Mouse (Mus musculus): ENCODE data around the gene Vmn2r109. TPM values are rescaled to one million over a fixed set of nuclear protein-coding genes. Genes with fewer than 3 reads are reported as not detected.
"Not testable (repeated sequence)": the region's sequence is repeated elsewhere in the genome, so short reads cannot be mapped to it uniquely, and the experiment has no call there.

Gene Vmn2r109
- total RNA-seq (2021) = not detected
- long read RNA-seq, experiment 1 = 0 reads
- long read RNA-seq, experiment 2 = 0 reads

DNA sequence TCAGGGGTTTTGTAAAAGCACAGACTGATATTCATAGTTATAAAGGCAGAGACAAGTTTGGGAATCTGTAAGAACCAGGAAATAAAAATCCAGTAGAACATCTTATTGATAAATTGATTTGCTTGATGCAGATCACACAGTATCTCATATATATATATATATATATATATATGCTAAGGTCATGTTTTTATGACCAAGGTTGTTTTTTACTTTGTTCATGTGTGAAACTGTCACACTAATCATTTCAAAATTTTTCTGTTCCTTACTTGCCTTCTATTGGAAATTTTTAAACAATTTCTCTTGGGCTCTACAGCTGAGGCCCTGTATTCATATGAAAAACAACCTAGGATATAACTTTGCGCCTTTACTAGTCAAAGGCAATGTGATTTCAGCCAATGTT is at the start of gene Vmn2r109:
Vmn2r109 (minus strand) TSS at position 101 of the 400 bp plus-strand sequence.
- no peak for DNase-seq

DNA sequence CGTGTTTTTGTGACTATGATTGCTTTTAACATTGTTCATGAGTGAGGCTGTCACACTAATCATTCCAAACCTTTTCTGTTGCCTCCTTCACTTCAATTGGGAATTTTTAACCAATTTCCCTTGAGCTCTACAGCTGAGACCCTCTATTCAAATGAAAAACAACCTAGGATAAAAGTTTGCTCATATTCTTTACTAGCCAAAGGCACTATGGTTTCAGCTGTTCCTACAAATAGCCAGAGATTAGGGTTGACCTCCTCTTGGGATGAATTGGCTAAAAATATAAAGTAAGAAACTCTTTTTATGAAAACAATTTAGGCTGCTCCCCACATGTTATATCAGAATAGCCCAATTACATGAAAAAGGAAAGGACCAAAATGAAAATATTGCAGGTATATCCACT is 31.8 kb upstream of the Vmn2r109 start, which contains the start of gene Vmn2r110:
Vmn2r110 (minus strand) TSS at position 101 of the 400 bp plus-strand sequence.
- no peak for DNase-seq

DNA sequence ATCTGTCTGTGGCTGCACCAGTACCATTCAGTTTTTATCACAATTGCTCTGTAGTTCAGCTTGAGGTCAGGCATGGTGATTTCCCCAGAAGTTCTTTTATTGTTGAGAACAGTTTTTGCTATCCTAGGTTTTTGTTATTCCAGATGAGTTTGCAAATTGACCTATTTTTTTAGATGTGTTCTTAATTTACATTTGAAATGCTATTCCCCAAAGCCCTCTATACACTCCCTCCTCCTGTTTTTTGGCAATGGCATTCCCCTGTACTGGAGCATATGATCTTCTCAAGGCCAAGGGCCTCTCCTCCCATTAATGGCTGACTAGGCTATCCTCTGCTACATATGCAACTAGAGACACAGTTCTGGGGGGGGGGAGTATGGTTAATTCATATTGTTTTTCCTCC is 56.3 kb downstream of the Vmn2r109 start:
- DNase-seq = not testable (repeated sequence)

- DNase-seq = no peak
Observed at GRCm38 (mm10) chr17:20497858-20498257, 66.7 kb downstream of the Vmn2r109 start, which contains the start of gene Vmn1r225. Gene Vmn1r225, plus strand, starts transcription at chr17:20498158.

Other genes with a start within 250 kb of the Vmn2r109 start
- not detected for gene Vmn2r107, start 219.5 kb downstream of the Vmn2r109 start, total RNA-seq (2021)
- gene Vmn1r224, start 150.6 kb downstream of the Vmn2r109 start, total RNA-seq (2021) = not detected
- not detected for gene Vmn2r108, start 83.4 kb downstream of the Vmn2r109 start, total RNA-seq (2021)
- gene Vmn1r225, start 66.6 kb downstream of the Vmn2r109 start, total RNA-seq (2021) = not detected
- gene Vmn2r110, start 31.7 kb upstream of the Vmn2r109 start, total RNA-seq (2021) = not detected
- not detected for gene Fpr-rs3, start 60.1 kb upstream of the Vmn2r109 start, total RNA-seq (2021)
- not detected for gene Vmn1r226, start 118.1 kb upstream of the Vmn2r109 start, total RNA-seq (2021)
- gene Vmn1r227, start 165.1 kb upstream of the Vmn2r109 start, total RNA-seq (2021) = not detected
- not detected for gene Vmn1r228, start 221.4 kb upstream of the Vmn2r109 start, total RNA-seq (2021)
- gene Vmn1r229, start 246.8 kb upstream of the Vmn2r109 start, total RNA-seq (2021) = not detected